Mouse (Mus musculus): Measurements from ENCODE around the gene Sub1.

The Sub1 gene

GRCm38 (mm10) chr15:11970621-11971020 lies 26.2 kb downstream of the Sub1 start:
- no peak for DNase-seq (ENCODE audit: extremely low read depth, insufficient read length, low spot score)

DNA sequence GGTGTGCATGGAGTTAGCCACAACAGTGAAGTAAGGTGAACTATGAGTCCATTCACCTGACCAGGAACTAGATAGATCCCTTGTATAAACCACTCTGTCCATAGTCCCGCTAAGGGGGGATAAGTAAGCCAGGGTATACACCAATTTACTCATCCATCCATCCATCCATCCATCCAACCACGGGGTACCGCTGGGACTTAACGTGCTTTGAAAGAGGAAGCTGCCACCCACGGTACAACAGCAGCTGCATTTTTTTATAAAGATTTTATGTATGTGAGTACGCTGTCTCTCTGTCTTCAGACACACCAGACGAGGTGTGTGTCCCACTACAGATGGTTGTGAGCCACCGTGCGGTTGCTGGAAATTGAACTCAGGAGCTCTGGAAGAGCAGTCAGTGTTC lies 27.9 kb downstream of the Sub1 start:
- DNase-seq (ENCODE audit: extremely low read depth, insufficient read length, low spot score), result no peak

DNA sequence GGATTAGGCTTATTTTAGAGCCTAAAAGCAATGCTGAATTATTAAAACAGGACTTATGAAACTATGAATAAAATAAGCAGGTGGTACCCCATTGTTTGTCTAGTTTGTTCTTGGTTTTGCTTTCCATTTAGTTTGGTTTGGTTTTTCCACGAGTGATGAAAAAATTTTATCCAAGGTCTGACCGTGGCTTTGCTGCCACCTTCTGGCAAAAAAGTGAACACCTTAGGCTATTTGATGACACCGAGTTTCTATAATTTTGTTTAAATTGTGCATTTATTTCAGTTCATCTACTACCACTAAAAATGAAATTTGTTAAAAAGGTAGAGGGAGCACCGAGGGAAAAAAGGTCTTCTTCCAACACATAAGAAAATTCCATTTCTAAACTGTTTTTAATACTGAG lies 30.4 kb downstream of the Sub1 start:
- DNase-seq (ENCODE audit: extremely low read depth, insufficient read length, low spot score), result no peak

GRCm38 (mm10) chr15:11965201-11965845 lies 31.5 kb downstream of the Sub1 start:
- DNase-seq (ENCODE audit: extremely low read depth, insufficient read length, low spot score), result no peak

- DNase-seq (ENCODE audit: extremely low read depth, insufficient read length, low spot score), result no peak
These were observed 32.8 kb downstream of the Sub1 start for GRCm38 (mm10) chr15:11963791-11964525.

DNA sequence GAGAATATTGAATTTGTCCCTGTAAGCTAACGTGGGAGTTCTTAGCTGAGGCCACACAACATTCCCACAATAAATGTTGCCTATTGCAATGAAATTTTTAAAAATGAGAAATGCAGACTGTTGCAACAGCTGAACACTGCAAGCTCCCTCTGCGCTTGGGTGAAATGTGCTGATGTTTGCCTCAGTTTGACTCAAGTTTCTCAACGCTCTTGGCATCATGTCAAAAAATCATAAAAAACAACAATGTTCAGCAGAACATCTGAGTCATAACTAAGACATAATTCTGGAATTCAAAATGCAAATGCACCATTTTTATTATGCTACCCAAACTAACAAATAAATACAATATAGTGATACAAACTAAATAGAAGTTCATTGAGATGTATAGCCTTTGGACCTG lies 37.1 kb downstream of the Sub1 start:
- no peak for DNase-seq (ENCODE audit: extremely low read depth, insufficient read length, low spot score)

DNA sequence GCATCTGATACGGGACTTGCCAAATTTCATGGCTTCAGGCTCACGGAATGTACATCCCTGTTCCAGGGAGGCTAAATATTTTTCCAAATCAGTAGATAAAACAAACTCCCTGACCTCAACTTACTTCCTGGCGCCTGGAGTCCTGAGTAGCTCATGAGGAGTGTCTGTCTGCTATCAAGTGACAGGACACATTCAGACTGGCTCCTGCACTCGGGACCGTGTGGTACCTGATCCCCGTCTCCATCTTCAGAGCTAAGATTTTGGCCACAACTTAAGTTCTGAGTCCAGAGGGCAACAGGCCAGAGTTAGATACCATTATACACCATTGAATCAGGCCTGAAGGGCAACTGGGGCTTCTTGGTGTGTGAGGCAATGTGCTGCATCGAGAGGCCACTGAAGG lies 40.7 kb downstream of the Sub1 start:
- DNase-seq (ENCODE audit: extremely low read depth, insufficient read length, low spot score), result no peak

DNA sequence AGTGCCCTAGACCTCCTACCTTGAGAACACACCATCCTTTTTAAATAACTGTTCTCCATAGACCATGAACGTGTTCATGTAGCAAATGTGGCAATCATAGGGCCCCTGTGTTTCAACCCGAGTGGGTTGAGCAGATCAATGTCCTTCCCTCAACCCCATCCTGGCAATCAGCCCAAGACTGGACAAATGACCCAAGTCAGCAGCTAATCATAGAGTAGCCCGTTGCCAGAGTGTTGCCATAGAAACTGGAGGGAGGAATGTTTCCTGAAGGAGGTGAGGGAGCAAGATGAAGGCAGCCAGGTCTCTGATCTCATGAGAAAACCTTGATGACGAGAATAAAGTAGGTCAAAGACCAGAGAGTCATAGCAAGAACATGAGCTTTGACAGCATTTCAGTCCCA lies 42.6 kb downstream of the Sub1 start:
- DNase-seq (ENCODE audit: extremely low read depth, insufficient read length, low spot score), result no peak

GRCm38 (mm10) chr15:11952159-11952558 lies 44.6 kb downstream of the Sub1 start:
- DNase-seq (ENCODE audit: extremely low read depth, insufficient read length, low spot score), result no peak

- no peak for DNase-seq (ENCODE audit: extremely low read depth, insufficient read length, low spot score)
These were observed 45.6 kb downstream of the Sub1 start for GRCm38 (mm10) chr15:11951181-11951580.

GRCm38 (mm10) chr15:11950144-11950543 lies 46.6 kb downstream of the Sub1 start:
- no peak for DNase-seq (ENCODE audit: extremely low read depth, insufficient read length, low spot score)

- no peak for DNase-seq (ENCODE audit: extremely low read depth, insufficient read length, low spot score)
These were observed 47.3 kb downstream of the Sub1 start for GRCm38 (mm10) chr15:11949490-11949889.

DNA sequence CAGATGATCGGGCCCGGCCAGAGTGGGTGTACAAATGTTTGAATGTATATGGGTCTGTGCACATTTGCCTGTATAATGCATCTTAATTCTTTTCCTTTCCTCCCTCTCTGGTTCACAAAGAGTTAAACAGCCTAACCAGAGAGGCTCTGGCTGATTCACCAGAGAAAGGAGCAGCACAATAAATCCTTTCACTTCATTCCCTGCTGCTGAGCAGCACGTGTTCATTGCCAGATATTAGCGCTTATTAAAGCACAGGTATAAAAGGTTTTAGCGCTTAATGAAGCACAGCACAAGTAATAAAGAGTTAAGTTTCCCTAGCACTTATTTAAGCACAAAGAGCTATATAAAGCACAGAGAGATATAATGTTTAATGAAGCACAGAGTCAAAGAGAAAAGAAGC lies 55.9 kb downstream of the Sub1 start:
- DNase-seq (ENCODE audit: extremely low read depth, insufficient read length, low spot score), result no peak
